Mouse (Mus musculus) 3134 (cell line): Measurements from ENCODE around the gene AI837181.

Experiments used
- DNase-seq: peaks from one replicate; pipeline ENCODE4 v3.0.0-alpha.2; 2011; ENCODE audit warnings: low spot score; ENCODE audit not compliant: insufficient read length; ENCODE audit errors: extremely low read depth

Gene AI837181

DNA sequence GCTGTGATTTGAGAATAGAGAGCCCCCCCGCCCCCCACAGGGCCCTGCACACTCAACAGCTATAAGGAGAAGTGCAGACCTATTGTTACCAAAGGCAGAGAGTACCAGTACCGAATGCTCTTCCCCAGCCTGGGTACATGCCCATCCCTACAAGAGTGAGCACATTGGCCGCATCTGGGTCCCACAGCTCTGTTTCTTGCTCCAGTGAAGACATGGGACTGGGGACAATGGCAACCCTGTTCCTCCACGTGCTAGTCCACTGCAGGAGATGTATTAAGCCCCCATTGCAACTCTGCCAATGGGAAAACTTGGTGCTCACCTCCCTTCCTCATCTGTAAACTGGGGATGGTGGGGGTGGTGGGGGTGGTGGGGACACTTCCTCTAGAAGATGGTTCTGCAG lies 11.1 kb upstream of the AI837181 start:
- DNase-seq, result no peak

DNA sequence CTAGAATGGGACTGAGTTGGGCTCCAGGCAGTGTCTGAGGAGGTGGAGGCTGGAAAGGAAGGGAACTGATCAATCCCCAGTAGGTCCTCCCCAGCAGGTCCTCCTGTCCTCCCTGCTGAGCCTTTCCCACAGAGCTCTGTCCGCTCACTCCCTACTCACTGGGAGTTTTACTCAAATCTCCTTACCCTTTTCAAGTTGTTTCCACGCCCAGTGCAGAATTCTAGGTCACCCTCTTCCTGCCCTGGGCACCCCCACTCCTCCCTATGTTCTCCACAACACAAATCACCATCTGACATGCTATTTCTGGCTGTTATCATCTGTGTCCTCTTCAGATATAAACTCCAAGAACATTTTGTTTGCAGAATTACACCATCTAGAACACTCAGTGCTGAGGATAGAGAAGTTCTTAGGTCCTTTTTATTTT lies 10.4 kb upstream of the AI837181 start:
- DNase-seq, result no peak

DNA sequence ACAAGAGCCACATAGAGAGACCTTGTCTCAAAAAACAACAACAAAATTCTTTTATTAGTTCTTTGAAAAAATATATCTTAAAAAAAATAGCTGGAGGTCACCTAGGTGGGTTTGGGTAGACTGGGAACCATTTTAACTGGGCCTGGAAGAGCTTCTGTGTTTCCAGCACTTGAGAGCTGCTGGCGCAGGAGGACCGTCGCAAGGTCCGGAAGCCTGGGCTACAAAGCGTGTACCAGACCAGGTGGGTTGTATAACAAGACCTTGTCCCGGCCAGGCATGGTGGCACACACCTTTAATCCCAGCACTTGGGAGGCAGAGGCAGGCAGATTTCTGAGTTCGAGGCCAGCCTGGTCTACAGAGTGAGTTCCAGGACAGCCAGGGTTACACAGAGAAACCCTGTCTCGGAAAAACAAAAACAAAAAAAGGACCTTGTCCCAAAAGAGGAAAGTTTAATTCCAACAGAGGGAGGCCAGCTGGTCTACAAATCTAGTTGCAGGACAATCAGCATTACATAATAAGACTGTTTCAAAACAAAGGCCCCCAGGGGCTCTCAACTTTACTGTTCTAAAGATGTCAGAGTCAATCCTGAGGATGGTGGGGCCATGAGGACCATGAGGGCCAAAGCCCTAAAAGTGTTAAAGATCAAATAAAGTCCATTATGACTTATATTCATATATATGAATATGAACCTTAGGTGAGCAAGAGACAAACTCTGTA lies 6.0 kb upstream of the AI837181 start:
- DNase-seq, result no peak

DNA sequence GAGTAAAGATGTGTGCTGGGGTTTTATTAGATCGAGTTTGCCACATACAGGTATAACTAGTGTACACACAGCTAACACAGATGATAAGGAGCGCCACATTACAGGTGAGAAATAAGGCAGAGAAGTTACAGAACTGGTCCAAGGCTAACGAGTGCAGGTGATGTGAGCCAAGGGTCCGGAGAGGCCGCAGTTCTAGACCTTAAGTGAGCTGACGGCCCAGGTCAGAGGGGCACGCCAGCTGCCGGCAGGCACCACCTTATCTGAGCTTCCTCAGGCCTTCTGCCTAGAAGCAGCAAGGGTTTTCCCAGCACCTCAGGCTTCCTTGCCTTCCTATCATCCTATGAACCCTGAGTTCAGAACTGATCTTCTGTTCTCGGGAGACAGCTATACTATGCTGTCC lies 5.3 kb upstream of the AI837181 start:
- DNase-seq, result no peak

DNA sequence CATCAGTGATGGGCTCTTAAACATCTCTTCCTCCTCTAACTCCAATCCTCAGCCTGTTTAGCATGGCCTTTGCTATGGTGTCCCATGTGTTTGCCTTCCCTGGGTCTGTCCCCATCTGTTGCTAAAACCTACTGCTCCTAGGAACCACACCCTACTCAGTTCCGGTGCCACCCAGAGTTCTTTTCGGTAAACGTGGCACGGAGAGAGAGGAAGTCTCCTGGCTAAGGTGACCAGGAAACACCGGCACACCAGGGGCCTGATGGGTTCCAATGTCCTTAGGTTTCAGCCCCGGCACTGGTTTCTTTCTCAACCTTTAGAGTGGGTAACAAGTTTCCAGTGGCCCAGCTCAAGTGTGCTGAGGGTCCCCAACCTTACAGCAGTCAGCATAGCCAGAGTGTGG lies 4.4 kb upstream of the AI837181 start:
- no peak for DNase-seq

DNA sequence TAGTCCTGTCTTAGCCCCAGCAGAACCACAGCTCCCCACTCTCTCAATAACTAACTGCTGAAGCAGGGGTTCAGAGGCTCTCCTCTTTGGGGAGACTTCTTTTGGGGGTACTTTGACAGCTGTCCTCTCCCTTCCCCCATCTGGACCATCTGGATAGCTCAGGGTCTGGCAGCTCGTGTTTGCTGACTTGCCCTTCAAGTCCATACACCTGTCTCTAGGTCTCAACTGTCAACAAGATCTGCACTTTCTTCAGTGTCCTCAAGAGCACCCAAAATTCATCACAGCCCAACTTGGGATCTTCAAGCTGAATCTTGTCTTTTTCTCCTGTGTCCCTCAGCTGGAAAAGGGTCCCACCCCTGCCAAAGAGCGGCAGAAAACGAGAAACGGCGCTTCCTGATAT lies 3.2 kb upstream of the AI837181 start:
- DNase-seq, result no peak

DNA sequence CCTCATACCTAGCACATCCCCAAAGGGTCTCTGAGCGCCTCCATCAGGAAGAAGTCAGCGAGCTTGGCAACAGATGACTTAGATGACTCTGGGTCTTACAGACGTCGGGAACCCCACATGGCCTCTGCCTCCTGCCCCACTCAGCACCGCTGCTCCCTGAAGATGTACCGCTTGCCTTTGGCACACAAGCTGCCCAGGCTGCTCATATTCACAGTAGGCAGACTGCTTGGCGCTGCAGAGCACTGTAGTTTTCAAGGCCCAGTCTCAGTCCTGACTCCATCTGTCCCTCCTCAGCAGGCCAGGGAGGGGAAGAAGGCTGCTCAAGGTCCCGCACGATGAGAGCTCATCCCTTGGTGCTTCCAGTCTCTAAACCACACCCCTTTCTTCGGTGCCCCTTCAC lies 2.7 kb upstream of the AI837181 start:
- DNase-seq, result no peak

DNA sequence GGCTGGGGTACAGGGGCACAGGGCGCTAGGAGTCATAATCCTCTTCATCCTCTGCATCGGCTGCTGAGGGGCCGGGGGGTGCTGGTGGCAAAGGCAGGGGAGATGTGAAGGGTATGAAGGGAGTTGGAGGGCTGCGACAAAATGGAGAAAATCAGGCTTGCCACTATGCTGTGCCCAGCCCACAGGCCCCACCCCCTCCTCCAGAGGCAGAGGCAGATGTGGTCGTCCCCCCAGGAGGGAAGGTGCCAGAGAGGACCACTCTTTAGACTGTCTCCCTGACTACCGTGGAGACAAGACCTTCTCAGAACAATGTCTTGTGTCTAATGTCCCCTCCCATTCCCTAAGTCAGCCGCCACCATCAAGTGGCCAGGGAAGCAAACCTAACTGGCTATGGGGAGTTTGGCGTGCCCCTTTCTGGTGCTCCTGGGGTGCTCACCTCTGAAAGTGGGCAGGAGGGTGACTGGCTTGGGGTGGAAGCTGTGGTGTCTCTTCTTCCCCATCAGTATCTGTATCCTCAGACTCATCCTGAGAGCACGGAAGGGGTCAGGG lies 2.0 kb upstream of the AI837181 start:
- DNase-seq, result no peak

DNA sequence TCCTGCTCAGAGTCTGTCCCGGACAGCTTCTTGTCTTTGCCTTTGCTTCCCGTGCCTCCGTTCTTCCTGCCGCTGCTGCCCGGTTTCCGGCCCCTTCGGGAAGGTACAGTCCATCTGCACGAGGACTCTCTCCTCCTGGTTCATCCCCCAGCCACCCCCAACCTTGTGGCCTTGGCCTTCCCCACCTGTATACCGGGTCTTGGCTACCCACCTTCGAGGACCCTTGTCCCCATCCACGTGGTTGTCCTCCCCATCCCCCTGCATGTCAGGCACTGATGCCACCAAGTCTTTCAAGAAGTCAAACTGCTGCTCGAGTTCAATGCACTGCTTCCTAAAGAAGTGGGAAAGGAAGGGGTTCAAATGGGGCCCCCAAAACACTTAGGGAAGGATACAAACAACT lies 1.4 kb upstream of the AI837181 start:
- no peak for DNase-seq

DNA sequence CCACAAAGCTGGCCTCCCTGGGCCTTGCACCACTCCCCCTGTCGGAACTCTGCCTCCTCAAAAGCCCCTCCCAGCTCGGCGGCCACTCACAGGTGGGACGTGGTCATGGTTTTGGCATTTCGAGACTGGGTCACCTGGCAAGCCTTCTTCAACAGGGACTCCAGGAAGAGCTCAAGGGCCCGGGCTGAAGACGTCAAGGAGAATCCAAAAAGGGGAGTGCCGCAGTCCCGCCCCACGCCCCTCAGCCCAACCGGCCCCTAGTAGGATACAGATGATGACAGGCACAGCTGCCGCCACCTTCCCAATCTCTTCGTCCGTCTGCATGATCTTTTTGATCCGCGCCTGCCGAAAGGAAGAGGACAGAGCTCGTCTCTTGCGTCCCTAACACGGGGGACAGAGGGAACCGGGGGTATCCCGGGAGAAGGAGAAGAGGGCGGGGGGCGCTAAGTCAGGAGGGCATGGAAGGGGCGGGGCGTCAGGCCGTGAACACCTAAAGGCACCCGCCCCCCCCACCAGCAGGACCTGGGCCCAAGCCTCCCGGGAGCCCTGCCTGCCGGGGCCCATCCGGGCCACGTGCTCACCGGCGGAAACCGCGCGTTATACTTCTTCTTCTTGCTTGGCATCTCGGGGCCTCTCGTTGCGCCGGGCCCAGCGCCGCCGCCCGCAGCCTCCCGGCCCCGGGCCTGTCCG lies 707 bp upstream of the AI837181 start:
- DNase-seq, result peak; percentile 75

DNA sequence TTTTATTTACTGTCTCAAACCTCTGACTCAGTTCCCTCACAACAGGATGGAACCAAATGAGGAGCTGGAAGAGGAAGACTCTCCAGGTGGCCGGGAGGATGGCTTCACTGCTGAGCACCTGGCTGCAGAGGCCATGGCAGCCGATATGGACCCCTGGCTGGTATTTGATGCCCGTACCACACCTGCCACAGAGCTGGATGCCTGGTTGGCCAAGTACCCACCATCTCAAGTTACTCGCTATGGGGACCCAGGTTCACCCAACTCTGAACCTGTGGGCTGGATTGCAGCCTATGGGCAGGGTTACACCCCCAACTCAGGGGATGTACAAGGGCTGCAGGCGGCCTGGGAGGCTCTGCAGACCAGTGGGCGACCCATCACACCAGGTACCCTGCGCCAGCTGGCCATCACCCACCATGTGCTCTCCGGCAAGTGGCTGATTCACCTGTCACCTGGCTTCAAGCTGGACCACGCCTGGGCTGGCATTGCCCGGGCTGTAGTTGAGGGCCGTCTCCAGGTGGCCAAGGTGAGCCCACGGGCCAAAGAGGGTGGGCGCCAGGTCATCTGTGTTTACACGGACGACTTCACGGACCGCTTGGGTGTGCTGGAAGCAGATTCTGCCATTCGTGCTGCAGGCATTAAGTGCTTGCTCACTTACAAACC lies 1.1 kb downstream of the AI837181 start:
- DNase-seq, result no peak

DNA sequence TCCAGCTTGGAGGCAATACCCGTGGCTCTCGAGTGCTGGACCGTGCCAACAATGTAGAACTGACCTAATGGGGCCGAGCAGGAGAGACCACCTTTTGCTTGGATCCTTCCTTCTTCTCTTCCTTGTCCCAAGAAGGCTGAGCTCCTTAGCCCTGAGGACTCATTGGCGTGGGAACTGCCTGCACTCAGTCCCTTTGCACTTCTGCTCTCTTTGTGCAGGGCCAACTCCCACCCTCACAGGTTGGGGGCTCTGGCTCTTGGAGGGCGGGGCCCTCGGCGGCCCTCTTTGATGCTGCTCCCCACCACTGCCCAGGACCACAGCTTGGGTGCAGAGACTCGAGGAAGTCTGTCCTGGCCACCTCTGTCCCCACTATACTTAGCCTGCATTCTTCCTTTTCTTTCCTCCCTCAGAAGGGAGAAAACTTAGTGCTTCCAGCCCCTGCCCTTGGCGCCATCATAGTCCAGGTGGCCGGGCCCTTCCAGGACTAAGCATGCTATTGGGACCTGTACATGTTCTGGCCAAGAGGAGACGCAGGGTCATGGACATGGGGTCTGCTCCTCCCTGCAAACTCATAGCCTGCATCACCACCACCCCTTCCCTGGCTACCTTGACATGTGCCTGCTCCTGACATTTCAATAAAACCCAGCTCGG lies 1.8 kb downstream of the AI837181 start:
- DNase-seq, result no peak

DNA sequence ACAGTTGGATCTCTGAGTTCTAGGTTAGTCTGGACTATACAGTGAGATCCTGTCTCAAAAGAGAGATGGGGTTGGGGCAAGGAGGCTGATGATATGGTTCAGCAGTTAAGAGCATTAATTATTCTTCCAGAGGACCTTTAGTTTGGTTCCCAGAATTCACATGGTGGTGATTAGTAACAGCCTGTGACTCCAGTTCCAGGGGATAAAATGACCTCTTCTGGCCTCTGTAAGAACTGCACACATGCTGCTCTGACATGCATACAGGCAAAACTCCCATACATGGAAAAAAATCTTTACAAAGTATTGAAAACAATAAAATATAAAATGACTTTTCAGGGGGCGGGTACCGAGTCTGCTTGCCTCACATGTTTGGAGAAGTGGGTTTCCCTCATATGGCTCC lies 3.1 kb downstream of the AI837181 start:
- no peak for DNase-seq

DNA sequence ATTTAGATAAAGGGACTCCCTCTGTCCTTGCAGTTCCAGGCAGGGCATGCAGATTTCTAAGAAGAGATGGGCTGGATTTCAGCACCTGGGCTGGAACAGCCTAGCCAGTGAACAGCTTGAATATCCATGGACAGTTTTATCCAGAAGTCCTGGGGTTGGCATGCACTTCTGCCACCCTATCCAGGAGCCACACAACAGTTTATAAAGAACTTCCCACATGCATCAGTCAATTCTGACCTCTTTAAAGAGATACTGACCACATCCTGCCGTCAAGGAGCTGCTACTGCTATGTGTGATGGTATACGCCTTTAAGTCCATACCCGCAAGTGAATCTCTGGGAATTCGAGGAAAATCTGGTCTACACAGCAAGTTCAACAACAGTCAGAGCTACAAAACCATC lies 4.3 kb downstream of the AI837181 start:
- no peak for DNase-seq

DNA sequence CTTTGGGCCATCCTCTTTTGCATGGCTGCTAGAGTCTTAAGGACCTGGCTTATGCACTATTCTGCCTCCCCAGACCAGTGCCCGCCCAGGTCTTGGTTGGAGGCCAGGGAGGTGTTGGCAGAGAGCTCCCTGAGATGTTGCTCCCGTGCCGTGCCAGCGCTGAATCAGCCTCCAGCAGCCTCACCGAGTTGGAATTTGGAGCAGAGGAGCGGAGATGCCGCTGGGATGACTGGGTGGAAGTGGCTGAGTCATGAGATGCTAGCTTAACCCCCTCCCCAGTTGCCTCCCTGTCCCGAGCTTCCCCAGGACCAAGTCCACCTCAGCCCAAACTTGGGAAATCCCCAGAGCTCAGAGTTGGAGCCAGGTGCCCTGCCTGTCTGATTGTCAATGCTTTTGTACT lies 4.9 kb downstream of the AI837181 start:
- DNase-seq, result peak; percentile 93

DNA sequence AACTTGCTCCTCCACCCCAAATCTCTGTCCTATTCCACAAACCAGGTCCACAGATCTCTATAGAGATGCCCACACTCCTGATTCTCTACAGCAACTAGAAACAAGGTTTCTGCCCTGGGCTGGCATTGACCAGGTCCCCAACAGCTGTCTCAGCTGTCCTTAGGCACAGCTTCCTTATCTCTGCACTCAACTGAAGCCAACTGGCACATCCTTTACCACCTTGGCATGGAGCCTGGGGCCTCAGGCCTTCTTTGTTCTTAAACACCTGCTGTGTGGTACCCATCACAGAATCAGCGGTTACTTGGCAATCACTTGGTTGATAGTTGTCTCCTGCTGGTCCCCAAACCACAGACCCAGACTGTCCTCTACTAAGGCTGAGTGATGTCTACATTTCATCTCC lies 5.5 kb downstream of the AI837181 start:
- DNase-seq, result no peak

DNA sequence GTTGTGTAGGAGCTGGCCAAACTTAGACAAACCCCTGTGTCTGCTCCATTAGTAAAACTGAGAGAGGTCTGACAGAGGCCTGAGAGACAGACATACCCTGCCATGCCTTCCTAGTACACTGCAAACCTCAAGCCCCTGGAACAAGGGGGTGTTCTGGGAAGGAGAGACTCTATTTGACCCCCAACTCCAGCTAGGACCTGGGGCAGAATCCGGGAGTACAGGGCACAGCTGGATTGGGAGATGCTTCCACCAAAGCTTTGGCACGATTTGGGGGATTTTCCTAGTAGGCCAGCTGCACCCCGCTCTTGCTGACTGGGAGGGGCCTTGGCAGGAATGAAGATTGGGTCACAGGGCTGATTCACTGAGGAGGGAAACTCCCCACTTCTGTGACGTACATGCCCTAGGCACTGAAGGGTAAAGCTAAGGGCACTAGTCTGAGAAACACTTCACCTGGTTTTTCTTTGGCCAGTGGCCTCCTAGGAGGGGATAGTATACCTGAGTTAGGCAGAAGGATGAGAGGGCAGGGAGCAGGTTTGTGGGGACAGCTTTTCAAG lies 7.0 kb downstream of the AI837181 start:
- DNase-seq, result peak; percentile 58

DNA sequence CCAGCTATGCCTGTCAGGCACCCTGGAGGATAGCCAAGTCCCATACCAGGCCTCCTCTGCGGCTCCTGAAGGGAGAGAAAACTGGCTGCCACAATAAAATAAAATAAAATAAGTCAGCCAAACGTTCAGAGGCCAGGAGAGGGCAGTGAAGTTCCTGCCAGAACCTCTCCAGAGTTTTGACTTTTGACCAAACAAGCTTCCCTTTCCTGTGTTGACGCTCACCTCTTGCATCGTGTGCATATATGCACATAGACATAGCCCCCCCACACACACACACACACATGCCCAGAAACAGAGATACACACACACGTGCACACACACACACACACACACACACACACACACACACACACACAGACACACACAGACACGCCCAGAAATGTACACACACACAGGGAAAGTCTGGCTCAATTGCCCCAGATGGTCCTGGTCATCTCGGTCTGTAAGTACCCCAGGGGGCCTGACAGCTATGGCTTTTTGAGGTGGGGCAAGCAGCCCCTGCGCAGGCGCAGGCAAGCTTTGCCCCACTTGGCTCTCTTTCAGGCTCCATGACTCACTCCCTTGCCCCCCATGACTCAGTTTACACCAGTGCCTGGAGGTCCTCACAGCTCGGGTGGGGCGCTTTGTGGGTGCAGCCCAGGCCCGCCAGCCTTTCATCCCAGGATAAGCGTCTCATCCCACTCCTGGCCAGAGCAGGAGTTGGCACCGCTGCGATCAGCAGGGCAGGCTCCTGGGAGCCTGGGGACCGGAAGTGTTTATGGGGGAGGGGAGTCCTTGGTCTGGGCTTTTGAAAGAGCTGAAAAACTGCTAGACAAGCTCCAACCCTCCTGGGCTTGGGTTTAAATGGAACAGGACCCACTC lies 8.3 kb downstream of the AI837181 start:
- DNase-seq, result peak; percentile 85

DNA sequence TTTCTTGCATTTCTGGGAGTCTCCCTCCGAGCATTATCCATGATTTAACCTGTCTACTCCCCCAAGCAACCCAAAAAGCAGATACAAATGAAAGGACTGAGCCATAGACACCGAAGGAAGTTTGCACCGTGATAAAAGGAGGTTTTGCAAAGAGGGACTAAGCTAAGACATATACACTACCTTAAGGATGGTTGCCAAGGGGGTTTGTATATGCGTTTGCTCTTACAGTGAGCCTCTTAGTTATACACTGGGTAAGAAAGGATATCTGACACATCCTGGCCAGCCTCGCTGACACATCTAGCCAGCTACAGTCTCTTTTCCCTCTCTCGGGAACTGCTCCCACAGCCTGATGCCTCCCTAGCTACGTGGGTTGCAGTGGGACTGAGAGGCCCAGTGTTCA lies 9.0 kb downstream of the AI837181 start:
- DNase-seq, result no peak

DNA sequence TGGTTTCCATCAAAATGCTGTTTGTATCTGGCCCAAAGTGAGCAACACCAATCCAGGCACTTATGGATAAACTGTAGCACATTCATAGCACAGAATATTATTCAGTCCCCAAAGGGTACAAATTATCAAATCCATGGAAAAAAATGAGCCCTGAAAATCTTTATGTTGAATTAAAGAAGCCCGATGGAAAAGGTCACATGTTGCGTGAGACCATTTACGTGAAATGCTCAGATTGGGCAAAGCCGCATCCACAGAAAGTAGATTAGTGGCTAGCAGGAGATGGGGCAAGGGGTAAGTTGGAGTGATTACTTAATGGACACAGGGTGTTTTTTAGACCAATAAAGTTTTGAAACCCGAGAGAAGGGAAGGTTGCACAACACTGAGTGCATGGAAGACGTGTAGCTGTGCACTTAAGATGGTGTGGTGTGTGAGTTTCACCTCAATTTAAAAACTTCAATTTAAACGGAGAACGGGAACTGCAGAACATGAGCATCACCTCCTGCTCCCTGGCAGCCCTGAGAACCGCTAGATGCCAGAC lies 19.5 kb downstream of the AI837181 start:
- DNase-seq, result no peak
